ENCODE assay signal across 9 mouse cellular contexts in the genomic region with DNA sequence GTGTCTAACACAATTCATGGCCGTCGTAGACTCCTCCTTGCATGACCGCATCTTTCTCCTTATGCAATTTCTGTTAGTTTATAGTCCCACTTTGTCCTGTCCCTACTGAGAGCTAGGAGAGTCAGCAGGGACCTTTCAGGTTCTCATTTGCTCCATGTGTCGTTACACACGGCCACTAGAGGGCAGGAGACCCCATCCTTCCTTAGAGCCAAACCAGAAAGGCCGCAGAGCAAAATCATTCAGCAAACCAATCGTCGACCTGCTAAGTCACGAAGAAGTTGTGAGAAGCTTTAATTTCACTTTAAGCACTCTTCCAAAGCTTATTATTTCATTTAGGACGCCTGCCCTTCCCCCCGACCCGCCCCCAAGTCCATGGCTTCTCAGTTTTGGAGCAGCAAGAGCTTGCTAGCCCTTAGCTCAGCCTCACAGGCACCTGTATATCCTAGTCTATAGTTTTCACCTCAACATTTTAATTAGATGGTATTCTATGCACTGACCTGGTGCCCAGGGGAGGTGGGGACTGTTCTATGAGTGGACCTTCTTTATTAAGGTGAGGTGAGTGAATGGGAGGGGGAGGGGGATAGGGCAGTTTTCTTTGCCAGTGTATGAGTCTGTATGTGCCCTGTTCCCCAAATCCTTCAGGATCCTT. TPM values are rescaled to one million over a fixed set of nuclear protein-coding genes. Genes with fewer than 3 reads are reported as not detected.
DNase-seq lines count a peak whose midpoint lies in the region; ATAC-seq and TF ChIP-seq lines count a peak whose summit lies in the region.
"Had no signal": no experiment of that assay in that cellular context is flagged by ENCODE, and none has a peak within 500 bp of the region (broad histone marks: within the 10 kb centered on the region; RNA-seq: fewer than 3 reads in every experiment).

No protein-coding gene starts in this region.

- H3K4me1 ChIP-seq in forebrain, embryonic 11.5 days (replicated peaks; ENCODE audit: control insufficient read depth, insufficient read depth, low read length), result no peaks in the 10 kb centered on the region
- H3K4me1 ChIP-seq in forebrain, embryonic 12.5 days, result no peaks in the 10 kb centered on the region
- H3K4me1 ChIP-seq in midbrain, postnatal 0 days (ENCODE audit: insufficient read depth, low read length), result no peaks in the 10 kb centered on the region

- TF ChIP-seq CTCF in gastrocnemius, adult 2 months (IDR thresholded peaks at IDR 0.05), result peak; percentile 97; the same call in 1 of the 2 replicates
- peak; percentile 90 for TF ChIP-seq CTCF in midbrain, postnatal 0 days (IDR thresholded peaks at IDR 0.05)

- H3K36me3 ChIP-seq in forebrain, embryonic 11.5 days (ENCODE audit: control insufficient read depth, insufficient read depth, low read length), result no peaks in the 10 kb centered on the region
- no peaks in the 10 kb centered on the region for H3K36me3 ChIP-seq in forebrain, embryonic 12.5 days (replicated peaks)
- H3K36me3 ChIP-seq in midbrain, postnatal 0 days (ENCODE audit: insufficient read depth, low read length), result no peaks in the 10 kb centered on the region
- peaks cover 5% of the 10 kb centered on the region; the same call in 1 of the 2 replicates for H3K36me3 ChIP-seq in splenic B cell, adult 2 months (ENCODE audit: control insufficient read depth, insufficient read depth, low read length, poor library complexity, severe bottlenecking)

- intact Hi-C loops in gastrocnemius, adult 2 months (cut with DNase I), result loop anchor here (1.0 to 2.0 kb wide), 2 partner anchors 127 to 467 kb away; no protein-coding TSS in a partner anchor
- intact Hi-C loops in left cerebral cortex, postnatal 25 days (cut with DNase I), result loop anchor here (2.0 to 5.0 kb wide), 2 partner anchors 312 to 467 kb away; no protein-coding TSS in a partner anchor

- H3K4me3 ChIP-seq in forebrain, embryonic 11.5 days (ENCODE audit: low read depth, low read length), result no peak overlapping the region
- no peak overlapping the region for H3K4me3 ChIP-seq in forebrain, embryonic 12.5 days (replicated peaks)
- peak overlapping the region; percentile 40 for H3K4me3 ChIP-seq in gastrocnemius, adult 2 months
- H3K4me3 ChIP-seq in midbrain, postnatal 0 days (ENCODE audit: low read depth, low read length), result no peak overlapping the region

- no peaks in the 10 kb centered on the region for H3K27me3 ChIP-seq in forebrain, embryonic 11.5 days (ENCODE audit: control insufficient read depth, insufficient read depth, low read length)
- 0 out of 2 replicates have a peak, but pooled peaks cover 4% of the 10 kb centered on the region for H3K27me3 ChIP-seq in forebrain, embryonic 12.5 days
- peaks cover 5% of the 10 kb centered on the region; the same call in 1 of the 2 replicates for H3K27me3 ChIP-seq in midbrain, postnatal 0 days (ENCODE audit: insufficient read depth, low read length)
- H3K27me3 ChIP-seq in splenic B cell, adult 2 months (ENCODE audit: control insufficient read depth, insufficient read depth, low read length, poor library complexity, severe bottlenecking), result no peaks in the 10 kb centered on the region

- 17% methylated on average over 12 of the region's 12 CpGs for WGBS in forebrain, embryonic 11.5 days
- 16% methylated on average over 12 of the region's 12 CpGs for WGBS in forebrain, embryonic 12.5 days
- WGBS in midbrain, postnatal 0 days, result 12% methylated on average over 12 of the region's 12 CpGs

- H3K9me3 ChIP-seq in forebrain, embryonic 11.5 days (ENCODE audit: control insufficient read depth, low read length), result no peaks in the 10 kb centered on the region
- no peaks in the 10 kb centered on the region for H3K9me3 ChIP-seq in forebrain, embryonic 12.5 days
- no peaks in the 10 kb centered on the region for H3K9me3 ChIP-seq in midbrain, postnatal 0 days (ENCODE audit: low read length)

- H3K4me2 ChIP-seq in forebrain, embryonic 11.5 days (ENCODE audit: low read depth, low read length, severe bottlenecking), result no peak overlapping the region
- no peak overlapping the region for H3K4me2 ChIP-seq in forebrain, embryonic 12.5 days
- H3K4me2 ChIP-seq in midbrain, postnatal 0 days (ENCODE audit: low read depth, low read length, poor library complexity, severe bottlenecking), result no peak overlapping the region

- H3K27ac ChIP-seq in forebrain, embryonic 11.5 days (ENCODE audit: low read depth, low read length), result no peak overlapping the region
- H3K27ac ChIP-seq in forebrain, embryonic 12.5 days, result no peak overlapping the region
- peak overlapping the region; percentile 57; the same call in 1 of the 2 replicates for H3K27ac ChIP-seq in gastrocnemius, adult 2 months
- no peak overlapping the region for H3K27ac ChIP-seq in midbrain, postnatal 0 days (ENCODE audit: low read depth, low read length)
- H3K27ac ChIP-seq: macrophage had no signal

- ATAC-seq in forebrain, embryonic 11.5 days (replicated peaks; ENCODE audit: low FRiP score), result 0 out of 2 replicates have a peak, but pooled peaks have one; percentile 46
- no peak for ATAC-seq in forebrain, embryonic 12.5 days (ENCODE audit: low FRiP score)
- peak; percentile 55 for ATAC-seq in inflammation-experienced regulatory T-cells, adult 6 months
- ATAC-seq in midbrain, postnatal 0 days (ENCODE audit: low FRiP score), result peak; percentile 7; the same call in 1 of the 2 replicates

- DNase-seq in forebrain, embryonic 11.5 days (ENCODE audit: low spot score), result peak; percentile 80
- DNase-seq in c-Kit-positive CD71-negative TER-119-negative erythroid progenitor cells, embryonic 14.5 days (ENCODE audit: low read depth), result peak; percentile 73
- peak; percentile 78 for DNase-seq in gastrocnemius, adult 2 months
- peak; percentile 64 to 71 for DNase-seq in left cerebral cortex, postnatal 25 days (ENCODE audit: low spot score in 2 of 2)
- peak; percentile 81 for DNase-seq in midbrain, postnatal 0 days (ENCODE audit: low spot score)
- DNase-seq in splenic B cell, adult 2 months (ENCODE audit: low read depth, low spot score), result peak; percentile 90

- no peak overlapping the region for H3K9ac ChIP-seq in forebrain, embryonic 11.5 days (ENCODE audit: low read length)
- no peak overlapping the region for H3K9ac ChIP-seq in forebrain, embryonic 12.5 days
- H3K9ac ChIP-seq in midbrain, postnatal 0 days (replicated peaks; ENCODE audit: low read length, poor library complexity, severe bottlenecking), result no peak overlapping the region

RNA-seq across cellular contexts. Expression of gene Gimap8, which starts 1.2 kb away (rescaled TPM):
- 0.16 and 0.31 TPM in 2 replicates for polyA plus RNA-seq in forebrain, embryonic 11.5 days (2014; fragmentation: Nextera tagmentation; extraction: Ambion mirVana)
- polyA plus RNA-seq in forebrain, embryonic 12.5 days (2016; fragmentation: Nextera tagmentation; extraction: Ambion mirVana), result 0.36 TPM in 2 replicates
- 1 to 10 TPM; 2.4 to 3.2 TPM for total RNA-seq in gastrocnemius, adult 2 months (2021)
- polyA plus RNA-seq in inflammation-experienced regulatory T-cells, adult 6 months (2017; shearing (Covaris generic)), result 100 to 1,000 TPM; 134 to 165 (median 146) TPM
- total RNA-seq in left cerebral cortex, postnatal 25 days (2021), result 1 to 10 TPM in 1 of 2 experiments, under 1 TPM in 1; 0.46 to 1.2 TPM
- 0.60 and 0.76 TPM in 2 replicates for total RNA-seq in midbrain, postnatal 0 days (2014; rRNA removed)
- polyA plus RNA-seq in midbrain, postnatal 0 days (2015; fragmentation: Nextera tagmentation; extraction: Ambion mirVana), result 0.45 and 0.53 TPM in 2 replicates

RNA-seq across cellular contexts. Expression of gene AI854703, which starts 19.2 kb away (rescaled TPM):
- polyA plus RNA-seq in forebrain, embryonic 11.5 days (2014; fragmentation: Nextera tagmentation; extraction: Ambion mirVana), result 0.48 and 0.60 TPM in 2 replicates
- 1.2 and 1.6 TPM in 2 replicates for polyA plus RNA-seq in forebrain, embryonic 12.5 days (2016; fragmentation: Nextera tagmentation; extraction: Ambion mirVana)
- total RNA-seq in gastrocnemius, adult 2 months (2021), result under 1 TPM; 0.38 to 0.50 TPM
- polyA plus RNA-seq in inflammation-experienced regulatory T-cells, adult 6 months (2017; shearing (Covaris generic)), result 1 to 10 TPM in 2 of 3 experiments, under 1 TPM in 1; 0.40 to 2.2 (median 2.1) TPM
- total RNA-seq in left cerebral cortex, postnatal 25 days (2021), result 10 to 100 TPM; 15.0 to 17.2 TPM
- total RNA-seq in midbrain, postnatal 0 days (2014; rRNA removed), result 51.7 and 57.1 TPM in 2 replicates
- polyA plus RNA-seq in midbrain, postnatal 0 days (2015; fragmentation: Nextera tagmentation; extraction: Ambion mirVana), result 28.5 and 30.2 TPM in 2 replicates

RNA-seq across cellular contexts. Expression of gene Gimap9, which starts 30.1 kb away (rescaled TPM):
- polyA plus RNA-seq in forebrain, embryonic 11.5 days (2014; fragmentation: Nextera tagmentation; extraction: Ambion mirVana), result 3.1 and 3.3 TPM in 2 replicates
- 2.0 and 2.6 TPM in 2 replicates for polyA plus RNA-seq in forebrain, embryonic 12.5 days (2016; fragmentation: Nextera tagmentation; extraction: Ambion mirVana)
- 1 to 10 TPM; 1.1 to 1.2 TPM for total RNA-seq in gastrocnemius, adult 2 months (2021)
- 100 to 1,000 TPM; 236 to 293 (median 290) TPM for polyA plus RNA-seq in inflammation-experienced regulatory T-cells, adult 6 months (2017; shearing (Covaris generic))
- under 1 TPM in 1 of 2 experiments, not detected in 1; 0.69 TPM for total RNA-seq in left cerebral cortex, postnatal 25 days (2021)
- 0.55 and 0.71 TPM in 2 replicates for total RNA-seq in midbrain, postnatal 0 days (2014; rRNA removed)
- polyA plus RNA-seq in midbrain, postnatal 0 days (2015; fragmentation: Nextera tagmentation; extraction: Ambion mirVana), result 1.1 TPM in 2 replicates

RNA-seq across cellular contexts. Expression of gene Gimap4, which starts 38.6 kb away (rescaled TPM):
- polyA plus RNA-seq in forebrain, embryonic 11.5 days (2014; fragmentation: Nextera tagmentation; extraction: Ambion mirVana), result 4.3 and 4.5 TPM in 2 replicates
- polyA plus RNA-seq in forebrain, embryonic 12.5 days (2016; fragmentation: Nextera tagmentation; extraction: Ambion mirVana), result 2.8 and 3.4 TPM in 2 replicates
- 1 to 10 TPM; 3.6 to 5.5 TPM for total RNA-seq in gastrocnemius, adult 2 months (2021)
- 1,000 to 10,000 TPM; 1,788 to 2,089 (median 1,869) TPM for polyA plus RNA-seq in inflammation-experienced regulatory T-cells, adult 6 months (2017; shearing (Covaris generic))
- under 1 TPM; 0.32 to 0.46 TPM for total RNA-seq in left cerebral cortex, postnatal 25 days (2021)
- 0.66 and 0.77 TPM in 2 replicates for total RNA-seq in midbrain, postnatal 0 days (2014; rRNA removed)
- polyA plus RNA-seq in midbrain, postnatal 0 days (2015; fragmentation: Nextera tagmentation; extraction: Ambion mirVana), result 0.25 and 0.48 TPM in 2 replicates

RNA-seq across cellular contexts. Expression of gene Zfp775, which starts 43.9 kb away (rescaled TPM):
- 12.7 and 14.2 TPM in 2 replicates for polyA plus RNA-seq in forebrain, embryonic 11.5 days (2014; fragmentation: Nextera tagmentation; extraction: Ambion mirVana)
- polyA plus RNA-seq in forebrain, embryonic 12.5 days (2016; fragmentation: Nextera tagmentation; extraction: Ambion mirVana), result 13.4 and 14.9 TPM in 2 replicates
- 1 to 10 TPM; 8.0 to 10.0 TPM for total RNA-seq in gastrocnemius, adult 2 months (2021)
- polyA plus RNA-seq in inflammation-experienced regulatory T-cells, adult 6 months (2017; shearing (Covaris generic)), result 1 to 10 TPM; 4.5 to 7.7 (median 7.3) TPM
- total RNA-seq in left cerebral cortex, postnatal 25 days (2021), result 1 to 10 TPM; 5.0 to 7.2 TPM
- total RNA-seq in midbrain, postnatal 0 days (2014; rRNA removed), result 8.6 and 9.5 TPM in 2 replicates
- polyA plus RNA-seq in midbrain, postnatal 0 days (2015; fragmentation: Nextera tagmentation; extraction: Ambion mirVana), result 8.6 and 9.5 TPM in 2 replicates

Comparison
In these comparisons a context has a peak if more than half of its experiments do, and no peak if none do; other contexts are left out.
1. RNA of gene Gimap8, which starts 1.2 kb away (polyA plus RNA-seq): 134 to 165 TPM in inflammation-experienced regulatory T-cells, adult 6 months; 0.45 to 0.53 TPM in midbrain, postnatal 0 days, 0.36 TPM in forebrain, embryonic 12.5 days and 0.16 to 0.31 TPM in forebrain, embryonic 11.5 days; every median in the first group is over 10 times any median in the second.
2. RNA of gene Gimap9, which starts 30.1 kb away (polyA plus RNA-seq): 236 to 293 TPM in inflammation-experienced regulatory T-cells, adult 6 months; 3.1 to 3.3 TPM in forebrain, embryonic 11.5 days, 2.0 to 2.6 TPM in forebrain, embryonic 12.5 days and 1.1 TPM in midbrain, postnatal 0 days; every median in the first group is over 10 times any median in the second.
3. Peak in every context shown above with its lines, with median percentiles within 50 percentile points of each other: DNase-seq.